Mouse (Mus musculus): ENCODE measurements around the gene Slc9a9.

DNA sequence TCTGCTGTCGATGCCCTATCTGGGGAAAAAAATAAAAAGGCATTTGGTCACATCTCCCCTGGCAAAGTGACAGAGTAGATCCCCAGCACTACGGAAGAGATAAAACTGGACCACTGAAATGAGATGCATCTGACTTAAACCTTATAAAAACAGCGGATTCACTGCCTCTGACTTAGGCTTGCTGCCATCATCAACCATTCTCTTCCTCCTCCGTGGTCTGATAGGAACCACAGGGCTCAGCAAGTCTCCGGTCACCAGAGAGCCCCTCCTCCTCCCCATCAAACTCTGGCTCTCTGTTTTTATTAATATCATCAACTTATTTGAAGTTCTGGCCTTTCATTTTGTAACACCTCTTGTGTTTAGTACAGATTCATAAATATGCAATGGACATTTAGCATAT is 383.5 kb downstream of the Slc9a9 start:
- TF ChIP-seq CTCF (IDR thresholded peaks at IDR 0.05; ENCODE audit: low read depth, low read length) = no peak
- no peak for TF ChIP-seq POLR2A (IDR thresholded peaks at IDR 0.05; ENCODE audit: borderline replicate concordance, low read depth, low read length)
